Mouse (Mus musculus): ENCODE measurements around the gene Inha. TPM values are rescaled to one million over a fixed set of nuclear protein-coding genes. Genes with fewer than 3 reads are reported as not detected.

Inha gene
- polyA plus RNA-seq, 1 experiment: 5.5 TPM

- TF ChIP-seq POLR2A (IDR thresholded peaks at IDR 0.05; ENCODE audit: low read depth, low read length) (peak; percentile 25; the same call in 1 of the 2 replicates), CTCF (IDR thresholded peaks at IDR 0.05; ENCODE audit: borderline replicate concordance, insufficient read depth, low read length) (no peak)
- Histone ChIP-seq H3K27ac (ENCODE audit: insufficient read depth, low read length) (no peak overlapping the region), H3K4me3 (ENCODE audit: insufficient read depth, low read length) (peak overlapping the region; percentile 51)
These were observed 2.4 kb upstream of the Inha start for GRCm38 (mm10) chr1:75504256-75505045.

GRCm38 (mm10) chr1:75505159-75505955, 1.5 kb upstream of the Inha start:
- TF ChIP-seq POLR2A (IDR thresholded peaks at IDR 0.05; ENCODE audit: low read depth, low read length): peak; percentile 73
- no peak for TF ChIP-seq CTCF (IDR thresholded peaks at IDR 0.05; ENCODE audit: borderline replicate concordance, insufficient read depth, low read length)
- Histone ChIP-seq H3K4me1 (ENCODE audit: control insufficient read depth, insufficient read depth, low read length) (no peaks in the 10 kb centered on the region), H3K4me3 (ENCODE audit: insufficient read depth, low read length) (peak overlapping the region; percentile 51), H3K27ac (ENCODE audit: insufficient read depth, low read length) (peak overlapping the region; percentile 47)

More at GRCm38 (mm10) chr1:75504256-75505045, 2.4 kb upstream of the Inha start:
- no peaks in the 10 kb centered on the region for H3K4me1 ChIP-seq (ENCODE audit: control insufficient read depth, insufficient read depth, low read length)

GRCm38 (mm10) chr1:75505956-75506831, 683 bp upstream of the Inha start, which contains the start of gene Obsl1:
Gene Obsl1, minus strand, starts transcription at chr1:75506452.
- H3K4me1 ChIP-seq (ENCODE audit: control insufficient read depth, insufficient read depth, low read length): no peaks in the 10 kb centered on the region
- peak within 1 kb of the TSS; percentile 51 for H3K4me3 ChIP-seq (ENCODE audit: insufficient read depth, low read length)
- TF ChIP-seq POLR2A (IDR thresholded peaks at IDR 0.05; ENCODE audit: low read depth, low read length): peak; percentile 67
- no peak for TF ChIP-seq CTCF (IDR thresholded peaks at IDR 0.05; ENCODE audit: borderline replicate concordance, insufficient read depth, low read length)
- peak within 1 kb of the TSS; percentile 47 for H3K27ac ChIP-seq (ENCODE audit: insufficient read depth, low read length)

GRCm38 (mm10) chr1:75509586-75509985, 2.7 kb downstream of the Inha start:
- H3K27ac ChIP-seq (ENCODE audit: insufficient read depth, low read length): no peak overlapping the region
- H3K4me1 ChIP-seq (ENCODE audit: control insufficient read depth, insufficient read depth, low read length): no peaks in the 10 kb centered on the region
- TF ChIP-seq CTCF (IDR thresholded peaks at IDR 0.05; ENCODE audit: borderline replicate concordance, insufficient read depth, low read length) (no peak), POLR2A (IDR thresholded peaks at IDR 0.05; ENCODE audit: low read depth, low read length) (no peak)
- H3K4me3 ChIP-seq (ENCODE audit: insufficient read depth, low read length): no peak overlapping the region

- no peak for TF ChIP-seq POLR2A (IDR thresholded peaks at IDR 0.05; ENCODE audit: low read depth, low read length)
- TF ChIP-seq CTCF (IDR thresholded peaks at IDR 0.05; ENCODE audit: borderline replicate concordance, insufficient read depth, low read length): no peak
- Histone ChIP-seq H3K4me1 (ENCODE audit: control insufficient read depth, insufficient read depth, low read length) (no peaks in the 10 kb centered on the region), H3K27ac (ENCODE audit: insufficient read depth, low read length) (no peak overlapping the region), H3K4me3 (ENCODE audit: insufficient read depth, low read length) (no peak overlapping the region)
These were observed 3.3 kb downstream of the Inha start for GRCm38 (mm10) chr1:75510154-75510553.

GRCm38 (mm10) chr1:75511437-75512210, 4.7 kb downstream of the Inha start:
- TF ChIP-seq CTCF (IDR thresholded peaks at IDR 0.05; ENCODE audit: borderline replicate concordance, insufficient read depth, low read length) (no peak), POLR2A (IDR thresholded peaks at IDR 0.05; ENCODE audit: low read depth, low read length) (no peak)
- no peak overlapping the region for H3K27ac ChIP-seq (ENCODE audit: insufficient read depth, low read length)
- H3K4me3 ChIP-seq (ENCODE audit: insufficient read depth, low read length): no peak overlapping the region
- H3K4me1 ChIP-seq (ENCODE audit: control insufficient read depth, insufficient read depth, low read length): no peaks in the 10 kb centered on the region

GRCm38 (mm10) chr1:75512550-75512949, 5.7 kb downstream of the Inha start:
- TF ChIP-seq CTCF (IDR thresholded peaks at IDR 0.05; ENCODE audit: borderline replicate concordance, insufficient read depth, low read length): no peak
- TF ChIP-seq POLR2A (IDR thresholded peaks at IDR 0.05; ENCODE audit: low read depth, low read length): no peak
- no peaks in the 10 kb centered on the region for H3K4me1 ChIP-seq (ENCODE audit: control insufficient read depth, insufficient read depth, low read length)
- no peak overlapping the region for H3K27ac ChIP-seq (ENCODE audit: insufficient read depth, low read length)
- H3K4me3 ChIP-seq (ENCODE audit: insufficient read depth, low read length): no peak overlapping the region

GRCm38 (mm10) chr1:75516703-75517380, 10.0 kb downstream of the Inha start:
- Histone ChIP-seq H3K4me1 (ENCODE audit: control insufficient read depth, insufficient read depth, low read length) (no peaks in the 10 kb centered on the region), H3K27ac (ENCODE audit: insufficient read depth, low read length) (no peak overlapping the region), H3K4me3 (ENCODE audit: insufficient read depth, low read length) (no peak overlapping the region)
- TF ChIP-seq CTCF (IDR thresholded peaks at IDR 0.05; ENCODE audit: borderline replicate concordance, insufficient read depth, low read length) (no peak), POLR2A (IDR thresholded peaks at IDR 0.05; ENCODE audit: low read depth, low read length) (no peak)
